Comparison of ENCODE assay signal across 51 mouse cellular contexts in the genomic region with DNA sequence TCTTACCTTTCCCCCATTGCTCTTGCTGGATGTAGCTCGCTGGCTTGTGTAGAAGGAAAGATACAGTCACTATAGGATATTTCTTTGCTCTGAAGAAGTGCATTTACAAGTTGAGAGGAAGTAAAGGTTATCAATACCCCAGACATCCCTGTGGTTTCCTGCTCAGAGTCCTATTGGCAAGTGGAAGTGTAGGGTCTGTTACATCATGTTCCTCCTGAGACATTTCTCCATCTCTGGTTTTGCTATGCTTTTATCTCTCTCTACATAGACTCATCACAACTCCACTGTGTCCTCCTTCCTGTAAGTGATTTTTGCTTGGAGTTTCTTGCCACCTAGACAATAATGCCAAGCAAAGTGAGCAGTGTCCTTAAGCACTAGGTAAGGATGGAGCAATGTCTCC. TPM values are rescaled to one million over a fixed set of nuclear protein-coding genes. Genes with fewer than 3 reads are reported as not detected.
"Had no signal": no experiment of that assay in that cellular context is flagged by ENCODE, and none has a peak within 500 bp of the region (broad histone marks: within the 10 kb centered on the region; RNA-seq: fewer than 3 reads in every experiment).

No protein-coding gene starts in this region.

- H3K4me1 ChIP-seq: heart, embryonic 12.5 days; heart, embryonic 13.5 days; heart, embryonic 15.5 days; hindbrain, embryonic 10.5 days; hindbrain, embryonic 13.5 days; hindbrain, embryonic 15.5 days; intestine, embryonic 15.5 days; kidney, embryonic 15.5 days had no signal

- ATAC-seq: hindbrain, embryonic 16.5 days; hindbrain, postnatal 0 days; inflammation-experienced regulatory T-cells, adult 6 months; intestine, embryonic 15.5 days; intestine, embryonic 16.5 days; intestine, postnatal 0 days had no signal

- H3K27me3 ChIP-seq: heart, embryonic 12.5 days; heart, embryonic 13.5 days; heart, embryonic 15.5 days; hindbrain, embryonic 13.5 days; hindbrain, embryonic 15.5 days; intestine, embryonic 15.5 days; kidney, embryonic 15.5 days had no signal

- DNase-seq: heart, postnatal 10 days; heart, postnatal 14 days; heart, postnatal 36 days; heart, postnatal 4 days; kidney, adult 11 months; kidney, adult 18-20 months; kidney, adult 2 months; kidney, adult 8-10 months; kidney, adult 9 months; kidney, postnatal 10 days; kidney, postnatal 14 days; kidney, postnatal 25 days; kidney, postnatal 36 days; kidney, postnatal 4 days; layer of hippocampus, adult 9-11 months; layer of hippocampus, postnatal 36 days had no signal

- H3K4me3 ChIP-seq: heart, embryonic 12.5 days; heart, embryonic 13.5 days; heart, embryonic 15.5 days; hindbrain, embryonic 10.5 days; hindbrain, embryonic 13.5 days; hindbrain, embryonic 15.5 days; intestine, embryonic 15.5 days; kidney, embryonic 15.5 days; layer of hippocampus, adult 2 months; left cerebral cortex, adult 2 months had no signal

- H3K4me2 ChIP-seq: heart, embryonic 11.5 days; heart, embryonic 12.5 days; heart, embryonic 13.5 days; heart, embryonic 15.5 days; hindbrain, embryonic 13.5 days; hindbrain, embryonic 14.5 days; hindbrain, embryonic 15.5 days; intestine, embryonic 15.5 days; kidney, embryonic 15.5 days had no signal

- H3K36me3 ChIP-seq: heart, embryonic 12.5 days; heart, embryonic 13.5 days; heart, embryonic 15.5 days; hindbrain, embryonic 10.5 days; hindbrain, embryonic 13.5 days; hindbrain, embryonic 15.5 days; intestine, embryonic 15.5 days; kidney, embryonic 15.5 days had no signal

- H3K27ac ChIP-seq: heart, embryonic 13.5 days; heart, embryonic 15.5 days; hindbrain, embryonic 10.5 days; hindbrain, embryonic 13.5 days; hindbrain, embryonic 14.5 days; hindbrain, embryonic 15.5 days; hindbrain, postnatal 0 days; intestine, embryonic 15.5 days; kidney, embryonic 15.5 days; kidney, postnatal 0 days; layer of hippocampus, adult 2 months; left cerebral cortex, adult 2 months had no signal

- H3K9ac ChIP-seq: heart, embryonic 12.5 days; heart, embryonic 13.5 days; heart, embryonic 15.5 days; hindbrain, embryonic 13.5 days; hindbrain, embryonic 14.5 days; hindbrain, embryonic 15.5 days; intestine, embryonic 15.5 days; kidney, embryonic 15.5 days had no signal

RNA-seq across cellular contexts. Expression of gene Mrgpra1, which starts 35.7 kb away (rescaled TPM):
- total RNA-seq: heart, postnatal 10 days; heart, postnatal 14 days; heart, postnatal 25 days; heart, postnatal 36 days; heart, postnatal 4 days; hematopoietic stem cell, adult 5-6 weeks; hindbrain, postnatal 0 days; layer of hippocampus, adult 18-20 months; layer of hippocampus, adult 2 months; layer of hippocampus, adult 8-10 months; layer of hippocampus, postnatal 10 days; layer of hippocampus, postnatal 14 days; layer of hippocampus, postnatal 25 days; layer of hippocampus, postnatal 36 days; left cerebral cortex, adult 18-20 months; left cerebral cortex, adult 2 months; left cerebral cortex, adult 8-10 months had no signal
- polyA plus RNA-seq: heart, embryonic 11.5 days; heart, embryonic 12.5 days; heart, embryonic 13.5 days; heart, embryonic 14.5 days; heart, embryonic 15.5 days; heart, embryonic 16.5 days; heart, postnatal 0 days; hindbrain, embryonic 10.5 days; hindbrain, embryonic 11.5 days; hindbrain, embryonic 13.5 days; hindbrain, embryonic 14.5 days; hindbrain, embryonic 15.5 days; hindbrain, embryonic 16.5 days; hindbrain, postnatal 0 days; inflammation-experienced regulatory T-cells, adult 6 months; intestine, embryonic 14.5 days; intestine, embryonic 15.5 days; intestine, embryonic 16.5 days; intestine, postnatal 0 days; kidney, adult 2 months; kidney, embryonic 14.5 days; kidney, embryonic 15.5 days; kidney, embryonic 16.5 days; kidney, postnatal 0 days; large intestine, adult 2 months had no signal
